Mouse (Mus musculus) liver, adult 2 months (tissue): Measurements from ENCODE around the gene Hormad2. TPM values are rescaled to one million over a fixed set of nuclear protein-coding genes. Genes with fewer than 3 reads are reported as not detected.
A peak's percentile ranks its signal among the peaks of the same experiment; 100 is the strongest.

ENCODE experiments used
- DNase-seq: peaks from one replicate; pipeline ENCODE4 v3.0.0-alpha.2; 2011; ENCODE audit warnings: low read depth, low spot score; ENCODE audit errors: extremely low read depth
- H3K27ac ChIP-seq: fragments of 200-500 bp; replicated peaks from 2 replicates; pipeline ENCODE4 v1.5.1; 2012; ENCODE audit warnings: low read depth, mild to moderate bottlenecking, control low read depth, inconsistent platforms, low read length; ENCODE audit not compliant: insufficient read depth
- H3K27me3 ChIP-seq: fragments of 200-500 bp; 2 replicates; pipeline ENCODE4 v1.6.1; 2012; ENCODE audit warnings: mild to moderate bottlenecking, moderate library complexity, low read length, inconsistent platforms; ENCODE audit not compliant: control insufficient read depth, insufficient read depth
- H3K36me3 ChIP-seq: fragments of 200-500 bp; 2 replicates; pipeline ENCODE4 v1.6.1; 2012; ENCODE audit warnings: low read length, inconsistent platforms; ENCODE audit not compliant: control insufficient read depth, insufficient read depth
- H3K4me1 ChIP-seq: fragments of 200-500 bp; 2 replicates; pipeline ENCODE4 v1.6.1; 2011; ENCODE audit warnings: low read length; ENCODE audit not compliant: control insufficient read depth, insufficient read depth
- H3K4me3 ChIP-seq: fragments of 200-500 bp; 2 replicates; pipeline ENCODE4 v1.5.1; 2011; ENCODE audit warnings: low read depth, mild to moderate bottlenecking, control low read depth, low read length, moderate library complexity; ENCODE audit not compliant: insufficient read depth
- H3K79me2 ChIP-seq: fragments of 200-500 bp; 2 replicates; pipeline ENCODE4 v1.6.1; 2012; ENCODE audit warnings: inconsistent platforms, mild to moderate bottlenecking, low read length, moderate library complexity; ENCODE audit not compliant: control insufficient read depth, insufficient read depth
- H3K9ac ChIP-seq: fragments of 200-500 bp; 2 replicates; pipeline ENCODE4 v1.6.1; 2012; ENCODE audit warnings: low read depth, mild to moderate bottlenecking, control low read depth, inconsistent platforms, low read length
- CTCF ChIP-seq: fragments of 200-500 bp; IDR thresholded peaks from 2 replicates; pipeline ENCODE4 v1.5.1; 2011; ENCODE audit warnings: low read depth, low read length, control low read depth
- POLR2A ChIP-seq: fragments of 200-500 bp; IDR thresholded peaks from 2 replicates; pipeline ENCODE4 v1.6.1; 2011; ENCODE audit warnings: low read length, control low read depth; ENCODE audit not compliant: insufficient read depth; ENCODE audit errors: extremely low read depth
- WGBS: fragments of 180-500 bp; shearing (Covaris S2); methylation state at CpG from one replicate; pipeline ENCODE4 v1.1.7; 2018; 5-methylcytosine and 5-hydroxymethylcytosine counted together
- polyA plus RNA-seq: library from polyadenylated mRNA; depleted of rRNA; stranded (reverse); fragments of >200 nt; gene quantifications from 2 replicates; pipeline ENCODE4 v1.2.3, GENCODE M21; 2012
- total RNA-seq: library from RNA; depleted of rRNA; stranded (reverse); fragments of >200 nt; gene quantifications from 2 replicates; pipeline ENCODE4 v1.2.3, GENCODE M21; 2014

The Hormad2 gene
- total and polyA plus RNA-seq, 2 experiments: 0.12 to 1.0 TPM

GRCm38 (mm10) chr11:4467436-4467835, 26.5 kb upstream of the Hormad2 start:
- no peak overlapping the region for H3K9ac ChIP-seq
- 94% methylated on average over 1 of the region's 1 CpGs for WGBS
- no peak overlapping the region for H3K27ac ChIP-seq
- H3K27me3 ChIP-seq: no peaks in the 10 kb centered on the region
- H3K79me2 ChIP-seq: no peaks in the 10 kb centered on the region
- H3K4me3 ChIP-seq: no peak overlapping the region
- no peak for DNase-seq
- H3K36me3 ChIP-seq: no peaks in the 10 kb centered on the region
- TF ChIP-seq POLR2A: no peak
- TF ChIP-seq CTCF: no peak
- H3K4me1 ChIP-seq: no peaks in the 10 kb centered on the region

GRCm38 (mm10) chr11:4466191-4466590, 25.3 kb upstream of the Hormad2 start:
- no peak overlapping the region for H3K9ac ChIP-seq
- no peaks in the 10 kb centered on the region for H3K79me2 ChIP-seq
- H3K27me3 ChIP-seq: no peaks in the 10 kb centered on the region
- H3K4me3 ChIP-seq: no peak overlapping the region
- no peak overlapping the region for H3K27ac ChIP-seq
- DNase-seq: peak; percentile 77
- no peaks in the 10 kb centered on the region for H3K36me3 ChIP-seq
- 21% methylated on average over 4 of the region's 4 CpGs for WGBS
- TF ChIP-seq CTCF (no peak), POLR2A (no peak)
- H3K4me1 ChIP-seq: no peaks in the 10 kb centered on the region

- no peak overlapping the region for H3K27ac ChIP-seq
- no peak overlapping the region for H3K4me3 ChIP-seq
- DNase-seq: no peak
- no peaks in the 10 kb centered on the region for H3K27me3 ChIP-seq
- WGBS: 93% methylated on average over 4 of the region's 4 CpGs
- no peaks in the 10 kb centered on the region for H3K4me1 ChIP-seq
- no peaks in the 10 kb centered on the region for H3K36me3 ChIP-seq
- no peak overlapping the region for H3K9ac ChIP-seq
- H3K79me2 ChIP-seq: no peaks in the 10 kb centered on the region
- no peak for TF ChIP-seq CTCF
- no peak for TF ChIP-seq POLR2A
Observed at GRCm38 (mm10) chr11:4464616-4465015, 23.7 kb upstream of the Hormad2 start.

- Histone ChIP-seq H3K36me3 (no peaks in the 10 kb centered on the region), H3K4me1 (no peaks in the 10 kb centered on the region), H3K27me3 (no peaks in the 10 kb centered on the region), H3K79me2 (no peaks in the 10 kb centered on the region), H3K4me3 (no peak overlapping the region), H3K9ac (no peak overlapping the region), H3K27ac (no peak overlapping the region)
- 91% methylated on average over 1 of the region's 1 CpGs for WGBS
- no peak for DNase-seq
- TF ChIP-seq CTCF (no peak), POLR2A (no peak)
Observed at GRCm38 (mm10) chr11:4464186-4464585, 23.3 kb upstream of the Hormad2 start.

GRCm38 (mm10) chr11:4462868-4463267, 22.0 kb upstream of the Hormad2 start:
- H3K36me3 ChIP-seq: no peaks in the 10 kb centered on the region
- no peaks in the 10 kb centered on the region for H3K4me1 ChIP-seq
- no peaks in the 10 kb centered on the region for H3K27me3 ChIP-seq
- no peak overlapping the region for H3K9ac ChIP-seq
- TF ChIP-seq CTCF: no peak
- no peak for TF ChIP-seq POLR2A
- no peaks in the 10 kb centered on the region for H3K79me2 ChIP-seq
- no peak overlapping the region for H3K4me3 ChIP-seq
- WGBS: 70% methylated on average over 2 of the region's 2 CpGs
- no peak overlapping the region for H3K27ac ChIP-seq
- no peak for DNase-seq

- Histone ChIP-seq H3K4me1 (no peaks in the 10 kb centered on the region), H3K9ac (no peak overlapping the region), H3K79me2 (no peaks in the 10 kb centered on the region), H3K27me3 (no peaks in the 10 kb centered on the region), H3K36me3 (no peaks in the 10 kb centered on the region), H3K4me3 (no peak overlapping the region), H3K27ac (no peak overlapping the region)
- TF ChIP-seq CTCF: no peak
- TF ChIP-seq POLR2A: no peak
- 31% methylated on average over 12 of the region's 12 CpGs for WGBS
- DNase-seq: no peak
Observed at GRCm38 (mm10) chr11:4461154-4461553, 20.2 kb upstream of the Hormad2 start.
